Mouse (Mus musculus): ENCODE data around the gene Slc22a7. TPM values are rescaled to one million over a fixed set of nuclear protein-coding genes. Genes with fewer than 3 reads are reported as not detected.

Gene Slc22a7
- not detected in 2 replicates for polyA plus RNA-seq (2015; fragmentation: Nextera tagmentation; extraction: Ambion mirVana)

- ATAC-seq (ENCODE audit: insufficient number of reproducible peaks, low FRiP score, low TSS enrichment, low read depth): no peak
- no peak within 1 kb of the TSS for H3K4me2 ChIP-seq
- no peak within 1 kb of the TSS for H3K9ac ChIP-seq
- no peaks in the 10 kb centered on the region for H3K36me3 ChIP-seq
- H3K4me1 ChIP-seq: peaks cover 19% of the 10 kb centered on the region
- H3K27me3 ChIP-seq: peaks cover 40% of the 10 kb centered on the region
- no peak within 1 kb of the TSS for H3K4me3 ChIP-seq
- H3K9me3 ChIP-seq: no peaks in the 10 kb centered on the region
- no peak within 1 kb of the TSS for H3K27ac ChIP-seq
- 73% methylated on average over 4 of the region's 4 CpGs for WGBS
Observed at GRCm38 (mm10) chr17:46438298-46438873, at the start of gene Slc22a7. TSS of gene Slc22a7 (minus strand) at chr17:46438457.

GRCm38 (mm10) chr17:46487431-46487830, 49.2 kb upstream of the Slc22a7 start, which contains the start of gene Ttbk1:
TSS of gene Ttbk1 (minus strand) at chr17:46487675.
- Histone ChIP-seq H3K27ac (no peak within 1 kb of the TSS), H3K4me3 (peak within 1 kb of the TSS; percentile 39), H3K36me3 (no peaks in the 10 kb centered on the region), H3K27me3 (peaks cover 73% of the 10 kb centered on the region), H3K9ac (0 out of 2 replicates have a peak within 1 kb of the TSS, but pooled peaks have one; percentile 14), H3K4me1 (peaks cover 15% of the 10 kb centered on the region), H3K4me2 (peak within 1 kb of the TSS; percentile 66), H3K9me3 (no peaks in the 10 kb centered on the region)
- ATAC-seq (ENCODE audit: insufficient number of reproducible peaks, low FRiP score, low TSS enrichment, low read depth): no peak; the same call in 1 of the 2 replicates
- 0% methylated on average over 26 of the region's 49 CpGs for WGBS

- Histone ChIP-seq H3K4me2 (peak overlapping the region; percentile 66), H3K4me1 (peaks cover 15% of the 10 kb centered on the region), H3K9me3 (no peaks in the 10 kb centered on the region), H3K4me3 (peak overlapping the region; percentile 39), H3K36me3 (no peaks in the 10 kb centered on the region), H3K27me3 (peaks cover 74% of the 10 kb centered on the region), H3K27ac (no peak overlapping the region), H3K9ac (0 out of 2 replicates have a peak overlapping the region, but pooled peaks have one; percentile 14)
- ATAC-seq (ENCODE audit: insufficient number of reproducible peaks, low FRiP score, low TSS enrichment, low read depth): no peak; the same call in 1 of the 2 replicates
- WGBS: 1% methylated on average over 22 of the region's 22 CpGs
Observed at GRCm38 (mm10) chr17:46486995-46487394, 48.7 kb upstream of the Slc22a7 start.

GRCm38 (mm10) chr17:46484461-46484875, 46.2 kb upstream of the Slc22a7 start:
- no peaks in the 10 kb centered on the region for H3K9me3 ChIP-seq
- H3K27ac ChIP-seq: no peak overlapping the region
- 10% methylated on average over 6 of the region's 6 CpGs for WGBS
- no peak overlapping the region for H3K9ac ChIP-seq
- H3K4me3 ChIP-seq: no peak overlapping the region
- peaks cover 15% of the 10 kb centered on the region for H3K4me1 ChIP-seq
- no peak overlapping the region for H3K4me2 ChIP-seq
- H3K36me3 ChIP-seq: no peaks in the 10 kb centered on the region
- ATAC-seq (ENCODE audit: insufficient number of reproducible peaks, low FRiP score, low TSS enrichment, low read depth): no peak
- H3K27me3 ChIP-seq: peaks cover 86% of the 10 kb centered on the region

- 2% methylated on average over 13 of the region's 13 CpGs for WGBS
- ATAC-seq (ENCODE audit: insufficient number of reproducible peaks, low FRiP score, low TSS enrichment, low read depth): no peak
- H3K27ac ChIP-seq: no peak overlapping the region
- H3K27me3 ChIP-seq: peaks cover 84% of the 10 kb centered on the region
- peak overlapping the region; percentile 42 for H3K4me2 ChIP-seq
- H3K9me3 ChIP-seq: no peaks in the 10 kb centered on the region
- peak overlapping the region; percentile 23 for H3K4me3 ChIP-seq
- H3K4me1 ChIP-seq: peaks cover 15% of the 10 kb centered on the region
- no peaks in the 10 kb centered on the region for H3K36me3 ChIP-seq
- no peak overlapping the region for H3K9ac ChIP-seq
Observed at GRCm38 (mm10) chr17:46484021-46484431, 45.8 kb upstream of the Slc22a7 start.

GRCm38 (mm10) chr17:46483561-46484001, 45.3 kb upstream of the Slc22a7 start:
- WGBS: under 1% methylated on average over 16 of the region's 16 CpGs
- peak overlapping the region; percentile 23 for H3K4me3 ChIP-seq
- no peak for ATAC-seq (ENCODE audit: insufficient number of reproducible peaks, low FRiP score, low TSS enrichment, low read depth)
- peak overlapping the region; percentile 42 for H3K4me2 ChIP-seq
- no peak overlapping the region for H3K27ac ChIP-seq
- no peaks in the 10 kb centered on the region for H3K9me3 ChIP-seq
- peaks cover 15% of the 10 kb centered on the region for H3K4me1 ChIP-seq
- no peaks in the 10 kb centered on the region for H3K36me3 ChIP-seq
- no peak overlapping the region for H3K9ac ChIP-seq
- peaks cover 79% of the 10 kb centered on the region for H3K27me3 ChIP-seq

- Histone ChIP-seq H3K4me1 (no peaks in the 10 kb centered on the region), H3K4me3 (no peak overlapping the region), H3K27me3 (peaks cover 25% of the 10 kb centered on the region; the same call in 1 of the 2 replicates), H3K36me3 (no peaks in the 10 kb centered on the region), H3K9me3 (no peaks in the 10 kb centered on the region), H3K9ac (no peak overlapping the region), H3K27ac (no peak overlapping the region), H3K4me2 (no peak overlapping the region)
- 87% methylated on average over 15 of the region's 15 CpGs for WGBS
- ATAC-seq (ENCODE audit: insufficient number of reproducible peaks, low FRiP score, low TSS enrichment, low read depth): no peak
Observed at GRCm38 (mm10) chr17:46477286-46477685, 39.0 kb upstream of the Slc22a7 start.

- ATAC-seq (ENCODE audit: insufficient number of reproducible peaks, low FRiP score, low TSS enrichment, low read depth): no peak
- no peak overlapping the region for H3K4me3 ChIP-seq
- H3K9ac ChIP-seq: no peak overlapping the region
- H3K4me2 ChIP-seq: no peak overlapping the region
- 54% methylated on average over 8 of the region's 8 CpGs for WGBS
- H3K4me1 ChIP-seq: no peaks in the 10 kb centered on the region
- H3K36me3 ChIP-seq: no peaks in the 10 kb centered on the region
- H3K9me3 ChIP-seq: no peaks in the 10 kb centered on the region
- H3K27me3 ChIP-seq: peaks cover 25% of the 10 kb centered on the region; the same call in 1 of the 2 replicates
- no peak overlapping the region for H3K27ac ChIP-seq
Observed at GRCm38 (mm10) chr17:46476601-46477000, 38.3 kb upstream of the Slc22a7 start.

- 68% methylated on average over 9 of the region's 9 CpGs for WGBS
- H3K9me3 ChIP-seq: no peaks in the 10 kb centered on the region
- H3K4me2 ChIP-seq: no peak overlapping the region
- H3K36me3 ChIP-seq: no peaks in the 10 kb centered on the region
- no peak overlapping the region for H3K9ac ChIP-seq
- ATAC-seq (ENCODE audit: insufficient number of reproducible peaks, low FRiP score, low TSS enrichment, low read depth): no peak
- no peak overlapping the region for H3K27ac ChIP-seq
- H3K27me3 ChIP-seq: peaks cover 5% of the 10 kb centered on the region; the same call in 1 of the 2 replicates
- H3K4me1 ChIP-seq: no peaks in the 10 kb centered on the region
- H3K4me3 ChIP-seq: no peak overlapping the region
Observed at GRCm38 (mm10) chr17:46467830-46468229, 29.6 kb upstream of the Slc22a7 start.

GRCm38 (mm10) chr17:46462226-46462625, 24.0 kb upstream of the Slc22a7 start:
- WGBS: 85% methylated on average over 5 of the region's 5 CpGs
- ATAC-seq (ENCODE audit: insufficient number of reproducible peaks, low FRiP score, low TSS enrichment, low read depth): no peak

GRCm38 (mm10) chr17:46461347-46461746, 23.1 kb upstream of the Slc22a7 start:
- Histone ChIP-seq H3K4me2 (peak overlapping the region; percentile 54), H3K4me3 (peak overlapping the region; percentile 35), H3K27ac (no peak overlapping the region), H3K36me3 (no peaks in the 10 kb centered on the region), H3K27me3 (peaks cover 64% of the 10 kb centered on the region), H3K9ac (no peak overlapping the region), H3K4me1 (peaks cover 14% of the 10 kb centered on the region), H3K9me3 (no peaks in the 10 kb centered on the region)
- no peak for ATAC-seq (ENCODE audit: insufficient number of reproducible peaks, low FRiP score, low TSS enrichment, low read depth)
- WGBS: 11% methylated on average over 8 of the region's 8 CpGs

More at GRCm38 (mm10) chr17:46462226-46462625, 24.0 kb upstream of the Slc22a7 start:
- H3K4me2 ChIP-seq: no peak overlapping the region
- no peak overlapping the region for H3K27ac ChIP-seq
- peaks cover 56% of the 10 kb centered on the region for H3K27me3 ChIP-seq
- H3K36me3 ChIP-seq: no peaks in the 10 kb centered on the region
- no peak overlapping the region for H3K4me3 ChIP-seq
- H3K4me1 ChIP-seq: peaks cover 14% of the 10 kb centered on the region
- no peaks in the 10 kb centered on the region for H3K9me3 ChIP-seq
- no peak overlapping the region for H3K9ac ChIP-seq

- 2% methylated on average over 32 of the region's 32 CpGs for WGBS
- peaks cover 16% of the 10 kb centered on the region for H3K4me1 ChIP-seq
Observed at GRCm38 (mm10) chr17:46460673-46461072, 22.4 kb upstream of the Slc22a7 start.

More at GRCm38 (mm10) chr17:46460673-46461072, 22.4 kb upstream of the Slc22a7 start:
- H3K27me3 ChIP-seq: peaks cover 70% of the 10 kb centered on the region
- H3K9ac ChIP-seq: no peak overlapping the region
- H3K9me3 ChIP-seq: no peaks in the 10 kb centered on the region
- no peak for ATAC-seq (ENCODE audit: insufficient number of reproducible peaks, low FRiP score, low TSS enrichment, low read depth)
- H3K27ac ChIP-seq: no peak overlapping the region
- H3K36me3 ChIP-seq: no peaks in the 10 kb centered on the region
- peak overlapping the region; percentile 35 for H3K4me3 ChIP-seq
- peak overlapping the region; percentile 54 for H3K4me2 ChIP-seq

Data from limb, embryonic 15.5 days (tissue).